Mouse (Mus musculus) bone marrow macrophage, adult 2 months (primary cell): ENCODE data around the gene Ccdc65.

ENCODE experiments used
- CTCF ChIP-seq: IDR thresholded peaks from 2 replicates; pipeline ENCODE4 v1.5.1; 2012; ENCODE audit warnings: low read depth, mild to moderate bottlenecking, low read length, moderate library complexity
- POLR2A ChIP-seq: IDR thresholded peaks from 2 replicates; pipeline ENCODE4 v1.6.1; 2012; ENCODE audit warnings: mild to moderate bottlenecking, low read depth, low read length, borderline replicate concordance

DNA sequence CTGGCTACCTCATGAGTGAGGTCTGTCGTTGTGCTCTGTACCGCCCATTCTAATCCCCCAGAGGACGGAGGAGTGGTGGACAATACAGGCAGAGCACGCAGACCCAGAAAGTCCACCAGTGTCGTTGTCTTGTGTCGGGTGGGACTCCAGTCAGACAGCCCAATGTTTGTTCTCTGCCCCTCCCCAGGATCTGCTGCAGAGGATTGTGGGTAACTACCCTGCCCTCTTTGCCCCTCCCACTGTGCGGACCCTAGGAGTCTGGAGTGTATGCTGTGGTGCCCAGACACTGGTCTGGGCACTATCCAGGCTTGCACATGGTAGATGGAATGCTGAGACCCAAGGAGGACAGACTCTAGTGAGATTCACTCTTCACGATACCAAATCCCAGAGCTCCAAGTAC, 11.8 kb upstream of the Ccdc65 start:
- no peak for TF ChIP-seq POLR2A
- TF ChIP-seq CTCF = no peak
